Mouse (Mus musculus) bone marrow macrophage, adult 2 months (primary cell): ENCODE measurements around the gene Clps. TPM values are rescaled to one million over a fixed set of nuclear protein-coding genes. Genes with fewer than 3 reads are reported as not detected.

ENCODE experiments used
- H3K27ac ChIP-seq: 2 replicates; pipeline ENCODE4 v1.5.1; 2012; ENCODE audit warnings: low read depth, low read length; ENCODE audit not compliant: insufficient read depth
- H3K4me1 ChIP-seq: 2 replicates; pipeline ENCODE4 v1.6.1; 2012; ENCODE audit warnings: low read length; ENCODE audit not compliant: control insufficient read depth, insufficient read depth
- H3K4me3 ChIP-seq: 2 replicates; pipeline ENCODE4 v1.5.1; 2012; ENCODE audit warnings: mild to moderate bottlenecking, low read length, moderate library complexity; ENCODE audit not compliant: insufficient read depth
- CTCF ChIP-seq: IDR thresholded peaks from 2 replicates; pipeline ENCODE4 v1.5.1; 2012; ENCODE audit warnings: low read depth, mild to moderate bottlenecking, low read length, moderate library complexity
- POLR2A ChIP-seq: IDR thresholded peaks from 2 replicates; pipeline ENCODE4 v1.6.1; 2012; ENCODE audit warnings: mild to moderate bottlenecking, low read depth, low read length, borderline replicate concordance
- polyA plus RNA-seq: library from polyadenylated mRNA; stranded (reverse); fragments of >200 nt; gene quantifications from 2 replicates; pipeline ENCODE4 v1.2.4, GENCODE M21; 2012; ENCODE audit not compliant: missing spikeins, insufficient read depth, insufficient read length

Gene Clps
- polyA plus RNA-seq, 1 experiment: not detected

DNA sequence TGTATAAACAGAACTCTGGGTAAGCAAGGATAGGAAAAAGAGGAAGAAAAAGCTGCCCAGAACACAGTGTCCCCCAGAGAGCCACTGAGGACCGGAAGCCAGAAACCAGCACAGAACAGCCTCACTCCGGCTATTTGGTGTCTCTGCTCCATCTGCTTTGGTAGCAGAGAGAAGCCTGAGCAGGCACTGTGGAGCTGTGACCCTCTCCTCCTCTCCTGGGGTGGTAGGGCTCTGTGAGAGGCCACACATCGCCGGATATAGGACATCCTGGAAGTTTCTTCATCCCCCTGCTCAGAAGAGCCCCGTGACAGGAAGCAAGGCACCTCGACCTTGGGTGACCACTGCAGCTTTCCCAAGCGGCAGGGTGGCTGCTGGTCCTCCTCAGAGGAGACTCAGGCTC, 46.7 kb downstream of the Clps start:
- TF ChIP-seq CTCF (no peak), POLR2A (no peak)
- peak overlapping the region; percentile 24; the same call in 1 of the 2 replicates for H3K4me3 ChIP-seq
- H3K4me1 ChIP-seq: peaks cover 38% of the 10 kb centered on the region
- peak overlapping the region; percentile 83 for H3K27ac ChIP-seq

DNA sequence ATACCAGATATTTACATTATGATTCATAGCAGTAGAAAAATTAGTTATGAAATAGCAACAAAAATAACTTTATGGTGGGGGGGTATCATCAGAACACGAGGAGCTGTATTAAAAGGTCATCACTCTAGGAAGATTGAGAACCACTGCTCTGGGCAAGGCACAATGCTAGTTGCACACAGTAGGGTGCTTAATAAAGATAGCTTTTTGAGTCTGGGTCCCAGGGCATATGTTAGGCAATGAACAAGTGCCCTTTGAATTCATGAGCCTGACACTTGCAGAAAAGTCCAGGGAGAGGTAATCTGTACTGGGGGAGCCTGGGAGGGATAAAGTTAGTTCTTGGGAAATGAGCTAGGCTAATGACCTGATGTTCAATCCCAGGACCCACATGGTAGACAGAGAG, 47.2 kb downstream of the Clps start:
- TF ChIP-seq POLR2A: no peak
- no peak for TF ChIP-seq CTCF
- H3K27ac ChIP-seq: peak overlapping the region; percentile 83
- no peak overlapping the region for H3K4me3 ChIP-seq
- H3K4me1 ChIP-seq: peaks cover 38% of the 10 kb centered on the region

DNA sequence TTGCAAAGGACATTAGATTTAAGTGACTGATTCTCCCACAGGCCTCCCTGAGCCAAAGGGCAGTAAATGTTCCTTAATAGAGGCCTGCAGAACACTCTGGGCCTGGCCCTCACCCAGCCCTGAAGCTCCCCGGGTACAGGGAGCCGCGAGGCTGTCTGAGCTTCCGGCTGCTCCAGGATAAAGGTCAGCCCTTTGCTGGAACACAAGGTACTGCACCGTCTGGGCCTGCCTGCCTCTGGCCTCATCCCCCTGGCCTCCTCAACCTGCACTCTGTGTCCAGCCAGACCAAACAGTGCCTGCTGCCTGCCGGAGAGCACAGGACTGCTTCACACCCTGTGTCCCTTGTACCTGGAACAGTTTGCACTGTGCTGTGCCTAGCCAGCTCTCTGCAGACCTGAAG, 47.9 kb downstream of the Clps start:
- peaks cover 37% of the 10 kb centered on the region for H3K4me1 ChIP-seq
- H3K27ac ChIP-seq: no peak overlapping the region

DNA sequence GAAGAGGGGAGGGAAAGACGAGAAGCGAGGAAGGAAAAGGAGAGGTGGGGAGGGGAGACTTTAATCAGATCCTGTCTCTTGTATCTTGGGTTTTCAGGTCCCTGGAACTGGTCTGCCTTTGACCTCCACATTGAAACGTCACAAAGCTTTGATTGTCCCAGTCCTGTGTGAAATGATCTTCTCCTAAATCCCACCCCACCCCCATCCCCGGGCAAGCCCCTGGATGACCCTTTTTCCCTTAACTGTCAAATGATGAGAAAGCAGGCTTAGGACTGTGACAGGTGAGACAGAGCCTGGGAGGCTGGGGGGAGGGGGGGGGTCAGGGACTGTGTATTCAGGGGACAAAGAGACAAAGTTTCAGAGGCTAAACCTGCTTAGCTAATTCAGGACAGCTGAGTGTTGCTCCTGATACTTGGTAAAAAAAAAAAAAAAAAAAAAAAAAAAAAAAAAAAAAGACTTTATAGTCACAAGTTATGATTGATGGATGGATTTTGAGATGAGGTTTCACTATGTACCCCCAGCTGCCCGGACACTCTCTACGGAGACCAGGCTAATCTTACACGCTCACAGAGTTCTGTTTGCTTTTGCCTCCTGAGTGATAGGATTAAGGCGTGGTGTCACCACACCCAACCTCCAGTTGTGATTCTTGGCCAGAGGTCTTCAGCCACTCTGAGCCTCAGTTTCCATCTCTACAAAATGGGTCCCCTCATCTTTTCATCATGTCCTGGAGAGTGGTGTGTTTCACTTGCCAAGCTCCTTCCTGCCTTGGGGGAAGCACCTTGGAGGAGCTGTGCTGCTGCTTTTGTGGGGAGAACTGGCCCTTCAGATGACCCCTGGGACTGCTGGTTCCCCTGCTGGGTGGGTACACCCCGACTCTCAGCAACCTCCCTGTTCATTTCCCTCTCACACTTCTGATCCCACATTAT, 48.7 kb downstream of the Clps start:
- peaks cover 35% of the 10 kb centered on the region for H3K4me1 ChIP-seq
- no peak overlapping the region for H3K4me3 ChIP-seq
- no peak for TF ChIP-seq POLR2A
- TF ChIP-seq CTCF: no peak
- no peak overlapping the region for H3K27ac ChIP-seq

More for the DNA sequence above, 47.9 kb downstream of the Clps start:
- TF ChIP-seq CTCF (no peak), POLR2A (no peak)
- H3K4me3 ChIP-seq: no peak overlapping the region

DNA sequence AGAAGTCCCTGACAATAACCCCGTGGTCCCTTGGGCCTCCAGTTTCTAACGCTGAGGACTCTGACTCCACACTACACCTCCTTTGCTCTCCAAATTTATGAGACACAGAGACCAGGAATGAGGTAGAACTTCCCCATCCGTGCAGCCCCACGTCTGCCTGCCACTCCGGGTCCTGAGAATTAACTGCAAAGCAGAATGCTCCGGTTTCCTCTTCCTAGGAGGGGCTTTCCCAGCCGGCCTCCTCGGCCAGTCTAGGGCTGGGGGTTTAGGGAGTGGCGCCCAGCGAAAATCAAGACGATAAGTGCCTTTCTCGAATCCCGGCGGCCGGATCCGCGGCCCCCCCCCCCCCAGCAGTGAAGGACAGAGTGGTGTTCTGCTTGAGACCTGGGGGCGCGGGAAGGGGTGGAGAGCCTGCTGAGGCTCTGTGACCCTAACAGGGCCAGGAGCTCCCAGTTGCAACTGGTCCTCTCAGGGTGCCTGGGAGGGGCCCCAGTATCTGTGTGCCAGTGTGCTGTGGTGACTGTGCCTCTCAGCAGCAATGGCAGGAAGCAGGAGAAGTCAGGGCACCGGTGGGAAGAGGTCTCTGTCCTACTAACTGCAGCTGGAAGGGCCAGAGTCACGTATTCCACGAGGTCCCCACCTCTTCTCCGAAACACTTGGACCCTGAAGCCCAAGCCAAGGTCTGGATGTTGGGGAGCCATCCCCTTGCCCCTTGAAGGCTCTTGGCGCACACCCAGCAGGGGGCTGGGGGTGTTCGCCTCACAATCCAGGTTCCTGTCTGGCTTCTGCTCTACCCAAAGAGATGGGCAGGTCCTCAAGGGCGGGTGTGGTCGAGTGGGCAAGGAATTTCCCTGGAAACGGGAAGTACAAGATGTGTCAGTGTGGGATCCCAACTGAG, 49.9 kb downstream of the Clps start:
- Histone ChIP-seq H3K4me3 (peak overlapping the region; percentile 32), H3K27ac (no peak overlapping the region), H3K4me1 (peaks cover 33% of the 10 kb centered on the region)
- no peak for TF ChIP-seq POLR2A
- TF ChIP-seq CTCF: no peak

Other genes with a start within 250 kb of the Clps start
- gene Fance, start 247.2 kb downstream of the Clps start, polyA plus RNA-seq: 24.2 and 32.1 TPM in 2 replicates
- 568 and 618 TPM in 2 replicates for gene Rpl10a, start 232.3 kb downstream of the Clps start, polyA plus RNA-seq
- not detected in 2 replicates for gene Tead3, start 209.9 kb downstream of the Clps start, polyA plus RNA-seq
- not detected in 2 replicates for gene Tulp1, start 195.5 kb downstream of the Clps start, polyA plus RNA-seq
- 4.4 and 4.7 TPM in 2 replicates for gene Fkbp5, start 43.2 kb downstream of the Clps start, polyA plus RNA-seq
- gene Armc12, start 30.0 kb downstream of the Clps start, polyA plus RNA-seq: not detected in 2 replicates
- not detected in 2 replicates for gene Clpsl2, start 11.4 kb downstream of the Clps start, polyA plus RNA-seq
- gene Lhfpl5, start 14.9 kb upstream of the Clps start, polyA plus RNA-seq: not detected in 2 replicates
- gene Srpk1, start 61.9 kb upstream of the Clps start, polyA plus RNA-seq: 61.7 and 74.6 TPM in 2 replicates
- gene Slc26a8, start 129.5 kb upstream of the Clps start, polyA plus RNA-seq: 0.95 TPM in 1 of 2 replicates, not detected in the other
- 192 and 195 TPM in 2 replicates for gene Mapk14, start 130.6 kb upstream of the Clps start, polyA plus RNA-seq
- gene AC170998.1, start 165.3 kb upstream of the Clps start, polyA plus RNA-seq: 4.0 and 11.4 TPM in 2 replicates
- 0.27 TPM in 1 of 2 replicates, not detected in the other for gene Mapk13, start 208.5 kb upstream of the Clps start, polyA plus RNA-seq
- gene Brpf3, start 240.3 kb upstream of the Clps start, polyA plus RNA-seq: 29.1 and 34.3 TPM in 2 replicates